Mouse (Mus musculus): ENCODE results near the gene Zfp143. TPM values are rescaled to one million over a fixed set of nuclear protein-coding genes. Genes with fewer than 3 reads are reported as not detected.
"Not testable (repeated sequence)": the region's sequence is repeated elsewhere in the genome, so short reads cannot be mapped to it uniquely, and the experiment has no call there.

The Zfp143 gene
- polyA plus RNA-seq, 1 experiment from 2014 or later: 16.8 TPM

DNA sequence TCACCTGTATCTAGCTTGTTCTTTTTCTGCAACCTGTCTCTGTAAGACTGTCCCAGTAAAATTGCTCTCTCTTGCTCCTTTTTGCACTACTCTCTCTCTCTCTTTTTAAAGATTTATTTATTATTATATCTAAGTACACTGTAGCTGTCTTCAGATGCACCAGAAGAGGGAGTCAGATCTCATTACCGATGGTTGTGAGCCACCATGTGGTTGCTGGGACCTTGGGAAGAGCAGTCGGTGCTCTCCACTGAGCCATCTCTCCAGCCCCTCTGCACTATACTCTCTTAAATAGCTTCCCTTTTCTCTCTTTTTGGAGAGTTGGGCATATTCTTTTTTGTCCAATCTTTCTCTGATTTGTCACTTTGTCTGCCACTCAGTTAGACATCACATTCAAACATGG is 71.3 kb downstream of the Zfp143 start:
- not testable (repeated sequence) for H3K27ac ChIP-seq (ENCODE audit: low read depth, low read length); H3K4me1 ChIP-seq (replicated peaks; ENCODE audit: control insufficient read depth, insufficient read depth, low read length); H3K9ac ChIP-seq (ENCODE audit: low read depth, low read length); H3K4me3 ChIP-seq (ENCODE audit: low read depth, low read length); ATAC-seq (replicated peaks; ENCODE audit: low FRiP score); DNase-seq (ENCODE audit: low spot score); H3K27me3 ChIP-seq (replicated peaks; ENCODE audit: control insufficient read depth, insufficient read depth, low read length); H3K9me3 ChIP-seq (ENCODE audit: control insufficient read depth, low read length); H3K4me2 ChIP-seq
- H3K36me3 ChIP-seq (ENCODE audit: control insufficient read depth, insufficient read depth, low read length): peaks cover 50% of the 10 kb centered on the region
- WGBS: 74% methylated on average over 2 of the region's 2 CpGs

DNA sequence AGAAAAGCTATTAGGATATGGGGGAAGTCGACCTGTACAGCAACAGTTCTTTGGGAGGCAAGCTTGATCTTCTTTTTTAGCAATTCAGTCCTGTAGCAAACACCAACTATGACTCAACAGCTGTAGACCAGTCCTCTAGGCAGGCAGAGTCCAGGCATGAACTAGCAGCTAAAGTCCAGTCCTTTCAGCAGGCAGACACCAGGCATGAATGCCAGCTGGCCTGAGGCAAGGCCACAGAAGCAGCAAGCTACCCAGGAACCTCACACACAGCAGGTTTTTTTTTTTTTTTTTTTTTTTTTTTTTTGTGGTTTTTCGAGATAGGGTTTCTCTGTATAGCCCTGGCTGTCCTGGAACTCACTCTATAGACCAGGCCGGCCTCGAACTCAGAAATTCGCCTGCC is 73.0 kb downstream of the Zfp143 start:
- H3K9ac ChIP-seq (ENCODE audit: low read depth, low read length): no peak overlapping the region
- H3K27ac ChIP-seq (ENCODE audit: low read depth, low read length): no peak overlapping the region
- 82% methylated on average over 5 of the region's 5 CpGs for WGBS
- peaks cover 52% of the 10 kb centered on the region for H3K36me3 ChIP-seq (ENCODE audit: control insufficient read depth, insufficient read depth, low read length)
- ATAC-seq (replicated peaks; ENCODE audit: low FRiP score) (no peak), DNase-seq (ENCODE audit: low spot score) (no peak)
- no peak overlapping the region for H3K4me3 ChIP-seq (ENCODE audit: low read depth, low read length)
- H3K9me3 ChIP-seq (ENCODE audit: control insufficient read depth, low read length): no peaks in the 10 kb centered on the region
- no peak overlapping the region for H3K4me2 ChIP-seq
- no peaks in the 10 kb centered on the region for H3K4me1 ChIP-seq (replicated peaks; ENCODE audit: control insufficient read depth, insufficient read depth, low read length)
- H3K27me3 ChIP-seq (replicated peaks; ENCODE audit: control insufficient read depth, insufficient read depth, low read length): no peaks in the 10 kb centered on the region

DNA sequence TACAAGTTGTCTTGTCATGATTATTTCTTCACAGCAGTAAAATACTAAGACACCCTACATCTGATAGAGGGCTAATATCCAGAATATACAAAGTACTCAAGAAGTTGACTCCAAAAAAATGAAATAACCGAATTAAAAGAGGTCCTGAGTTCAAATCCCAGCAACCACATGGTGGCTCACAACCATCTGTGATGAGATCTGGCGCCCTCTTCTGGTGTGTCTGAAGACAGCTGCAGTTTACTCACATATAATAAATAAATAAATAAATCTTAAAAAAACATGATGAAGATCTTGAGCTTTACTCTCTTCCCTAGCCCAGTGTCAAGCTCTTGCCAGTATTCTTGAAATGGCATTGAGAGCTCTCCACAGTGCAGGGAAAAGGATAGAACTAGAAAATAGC is 77.5 kb downstream of the Zfp143 start:
- H3K27ac ChIP-seq (ENCODE audit: low read depth, low read length): no peak overlapping the region
- 76% methylated on average over 2 of the region's 2 CpGs for WGBS
- ATAC-seq (replicated peaks; ENCODE audit: low FRiP score): no peak
- no peaks in the 10 kb centered on the region for H3K4me1 ChIP-seq (replicated peaks; ENCODE audit: control insufficient read depth, insufficient read depth, low read length)
- no peak for DNase-seq (ENCODE audit: low spot score)
- no peaks in the 10 kb centered on the region for H3K9me3 ChIP-seq (ENCODE audit: control insufficient read depth, low read length)
- no peaks in the 10 kb centered on the region for H3K27me3 ChIP-seq (replicated peaks; ENCODE audit: control insufficient read depth, insufficient read depth, low read length)
- no peak overlapping the region for H3K9ac ChIP-seq (ENCODE audit: low read depth, low read length)
- H3K4me2 ChIP-seq: no peak overlapping the region
- H3K36me3 ChIP-seq (ENCODE audit: control insufficient read depth, insufficient read depth, low read length): peaks cover 65% of the 10 kb centered on the region
- H3K4me3 ChIP-seq (ENCODE audit: low read depth, low read length): no peak overlapping the region

DNA sequence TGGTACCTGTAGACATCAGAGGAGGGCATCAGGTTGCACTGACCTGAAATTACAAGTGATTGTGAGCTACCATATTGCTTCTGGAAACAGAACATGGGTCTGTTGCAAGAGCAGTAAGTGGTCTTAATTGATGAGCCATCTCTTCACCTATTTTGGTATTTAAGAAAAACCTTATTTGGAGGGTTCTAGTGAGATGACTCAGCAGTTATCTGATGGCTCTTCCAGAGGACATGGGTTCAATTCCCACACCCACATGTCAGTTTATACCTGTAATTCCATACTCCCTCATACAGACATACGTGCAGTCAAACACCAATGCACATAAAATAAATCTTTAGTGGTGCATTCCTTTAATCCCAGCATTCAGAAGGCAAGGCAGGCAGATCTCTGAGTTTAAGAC is 82.8 kb downstream of the Zfp143 start:
- no peaks in the 10 kb centered on the region for H3K27me3 ChIP-seq (replicated peaks; ENCODE audit: control insufficient read depth, insufficient read depth, low read length)
- no peak for DNase-seq (ENCODE audit: low spot score)
- H3K36me3 ChIP-seq (ENCODE audit: control insufficient read depth, insufficient read depth, low read length): peaks cover 42% of the 10 kb centered on the region
- H3K4me3 ChIP-seq (ENCODE audit: low read depth, low read length): no peak overlapping the region
- ATAC-seq (replicated peaks; ENCODE audit: low FRiP score): no peak
- WGBS: 95% methylated on average over 1 of the region's 1 CpGs
- no peaks in the 10 kb centered on the region for H3K9me3 ChIP-seq (ENCODE audit: control insufficient read depth, low read length)
- H3K27ac ChIP-seq (ENCODE audit: low read depth, low read length): no peak overlapping the region
- H3K4me2 ChIP-seq: no peak overlapping the region
- no peak overlapping the region for H3K9ac ChIP-seq (ENCODE audit: low read depth, low read length)
- no peaks in the 10 kb centered on the region for H3K4me1 ChIP-seq (replicated peaks; ENCODE audit: control insufficient read depth, insufficient read depth, low read length)

Other genes starting within 250 kb of the Zfp143 start
- gene Scube2, start 195.5 kb upstream of the Zfp143 start, polyA plus RNA-seq (2014; fragmentation: Nextera tagmentation; extraction: Ambion mirVana): 0.38 and 0.44 TPM in 2 replicates
- gene Dennd5a, start 100.7 kb upstream of the Zfp143 start, polyA plus RNA-seq (2014; fragmentation: Nextera tagmentation; extraction: Ambion mirVana): 21.8 and 26.7 TPM in 2 replicates
- gene Tmem41b, start 74.3 kb upstream of the Zfp143 start, polyA plus RNA-seq (2014; fragmentation: Nextera tagmentation; extraction: Ambion mirVana): 65.0 and 72.6 TPM in 2 replicates
- 36.8 and 45.0 TPM in 2 replicates for gene Ipo7, start 42.9 kb upstream of the Zfp143 start, polyA plus RNA-seq (2014; fragmentation: Nextera tagmentation; extraction: Ambion mirVana)
- 26.5 and 28.0 TPM in 2 replicates for gene Wee1, start 60.8 kb downstream of the Zfp143 start, polyA plus RNA-seq (2014; fragmentation: Nextera tagmentation; extraction: Ambion mirVana)
- 19.6 and 25.3 TPM in 2 replicates for gene Swap70, start 160.5 kb downstream of the Zfp143 start, polyA plus RNA-seq (2014; fragmentation: Nextera tagmentation; extraction: Ambion mirVana)